Mouse (Mus musculus) neural tube, embryonic 12.5 days (tissue): ENCODE data around the gene Enc1. TPM values are rescaled to one million over a fixed set of nuclear protein-coding genes. Genes with fewer than 3 reads are reported as not detected.

Source experiments
- ATAC-seq: fragments of 200-750 bp; cut with Nextera tagmentation; 2 replicates; pipeline ENCODE4 v1.8.0; 2017; ENCODE audit warnings: low read depth, mild to moderate bottlenecking, moderate TSS enrichment, moderate library complexity; ENCODE audit not compliant: low FRiP score
- H3K27ac ChIP-seq: fragments of 300-500 bp; sonication (generic); 2 replicates; pipeline ENCODE4 v1.5.1; 2016
- H3K27me3 ChIP-seq: fragments of 300-500 bp; sonication (generic); replicated peaks from 2 replicates; pipeline ENCODE4 v1.6.1; 2016; ENCODE audit warnings: mild to moderate bottlenecking
- H3K36me3 ChIP-seq: fragments of 300-500 bp; sonication (generic); 2 replicates; pipeline ENCODE4 v1.6.1; 2016; ENCODE audit warnings: mild to moderate bottlenecking
- H3K4me1 ChIP-seq: fragments of 300-500 bp; sonication (generic); 2 replicates; pipeline ENCODE4 v1.6.1; 2016
- H3K4me2 ChIP-seq: fragments of 300-500 bp; sonication (generic); replicated peaks from 2 replicates; pipeline ENCODE4 v1.6.1; 2016; ENCODE audit warnings: mild to moderate bottlenecking
- H3K4me3 ChIP-seq: fragments of 300-500 bp; sonication (generic); 2 replicates; pipeline ENCODE4 v1.5.1; 2016
- H3K9ac ChIP-seq: fragments of 300-500 bp; sonication (generic); 2 replicates; pipeline ENCODE4 v1.6.1; 2016; ENCODE audit warnings: mild to moderate bottlenecking
- H3K9me3 ChIP-seq: fragments of 300-500 bp; sonication (generic); 2 replicates; pipeline ENCODE4 v1.6.1; 2016; ENCODE audit warnings: mild to moderate bottlenecking
- WGBS: fragments of 180-500 bp; shearing (Covaris S2); methylation state at CpG from one replicate; pipeline ENCODE4 v1.1.7; 2016; 5-methylcytosine and 5-hydroxymethylcytosine counted together
- polyA plus RNA-seq: library from polyadenylated mRNA; unstranded; fragments of >200 nt; fragmentation: Nextera tagmentation; extraction: Ambion mirVana; gene quantifications from 2 replicates; pipeline ENCODE4 v1.2.1, GENCODE M21; 2016

Enc1 gene
- polyA plus RNA-seq, 1 experiment from 2014 or later: 28.8 TPM

GRCm38 (mm10) chr13:97245157-97245556 is 4.3 kb downstream of the Enc1 start:
- Histone ChIP-seq H3K4me3 (peak overlapping the region; percentile 94; the same call in 1 of the 2 replicates), H3K27ac (no peak overlapping the region)
- 86% methylated on average over 12 of the region's 12 CpGs for WGBS

GRCm38 (mm10) chr13:97246217-97246616 is 5.3 kb downstream of the Enc1 start:
- H3K4me3 ChIP-seq: no peak overlapping the region
- H3K27me3 ChIP-seq: no peaks in the 10 kb centered on the region
- no peaks in the 10 kb centered on the region for H3K9me3 ChIP-seq
- no peak for ATAC-seq
- WGBS: 68% methylated on average over 16 of the region's 16 CpGs
- peak overlapping the region; percentile 85 for H3K4me2 ChIP-seq
- H3K4me1 ChIP-seq: peaks cover 86% of the 10 kb centered on the region
- no peak overlapping the region for H3K9ac ChIP-seq
- peaks cover 52% of the 10 kb centered on the region for H3K36me3 ChIP-seq
- no peak overlapping the region for H3K27ac ChIP-seq

More at GRCm38 (mm10) chr13:97245157-97245556, 4.3 kb downstream of the Enc1 start:
- Histone ChIP-seq H3K4me1 (peaks cover 77% of the 10 kb centered on the region), H3K4me2 (peak overlapping the region; percentile 85), H3K27me3 (no peaks in the 10 kb centered on the region), H3K9ac (no peak overlapping the region), H3K36me3 (peaks cover 45% of the 10 kb centered on the region), H3K9me3 (no peaks in the 10 kb centered on the region)
- ATAC-seq: no peak

- no peak overlapping the region for H3K9ac ChIP-seq
- ATAC-seq: no peak
- no peaks in the 10 kb centered on the region for H3K9me3 ChIP-seq
- H3K4me3 ChIP-seq: no peak overlapping the region
- WGBS: 38% methylated on average over 4 of the region's 4 CpGs
- no peak overlapping the region for H3K27ac ChIP-seq
- peaks cover 59% of the 10 kb centered on the region for H3K36me3 ChIP-seq
- no peaks in the 10 kb centered on the region for H3K27me3 ChIP-seq
- peaks cover 97% of the 10 kb centered on the region for H3K4me1 ChIP-seq
- peak overlapping the region; percentile 85 for H3K4me2 ChIP-seq
These were observed 6.8 kb downstream of the Enc1 start for GRCm38 (mm10) chr13:97247754-97248153.

- Histone ChIP-seq H3K4me3 (peak overlapping the region; percentile 13; the same call in 1 of the 2 replicates), H3K9ac (peak overlapping the region; percentile 38; the same call in 1 of the 2 replicates), H3K4me1 (peaks cover 95% of the 10 kb centered on the region), H3K27ac (peak overlapping the region; percentile 5; the same call in 1 of the 2 replicates), H3K27me3 (no peaks in the 10 kb centered on the region), H3K36me3 (peaks cover 67% of the 10 kb centered on the region), H3K9me3 (no peaks in the 10 kb centered on the region), H3K4me2 (peak overlapping the region; percentile 85)
- ATAC-seq: no peak
- 31% methylated on average over 5 of the region's 5 CpGs for WGBS
These were observed 8.2 kb downstream of the Enc1 start for GRCm38 (mm10) chr13:97249051-97249461.

- Histone ChIP-seq H3K4me1 (peaks cover 95% of the 10 kb centered on the region), H3K36me3 (peaks cover 67% of the 10 kb centered on the region), H3K27ac (peak overlapping the region; percentile 47; the same call in 1 of the 2 replicates), H3K27me3 (no peaks in the 10 kb centered on the region), H3K9ac (peak overlapping the region; percentile 38; the same call in 1 of the 2 replicates), H3K4me2 (peak overlapping the region; percentile 85), H3K9me3 (no peaks in the 10 kb centered on the region), H3K4me3 (peak overlapping the region; percentile 13; the same call in 1 of the 2 replicates)
- WGBS: 30% methylated on average over 5 of the region's 5 CpGs
- no peak for ATAC-seq
These were observed 8.7 kb downstream of the Enc1 start for GRCm38 (mm10) chr13:97249507-97250078.

GRCm38 (mm10) chr13:97250148-97250547 is 9.2 kb downstream of the Enc1 start:
- Histone ChIP-seq H3K9ac (0 out of 2 replicates have a peak overlapping the region, but pooled peaks have one; percentile 38), H3K27ac (peak overlapping the region; percentile 47; the same call in 1 of the 2 replicates), H3K27me3 (no peaks in the 10 kb centered on the region), H3K4me3 (no peak overlapping the region), H3K9me3 (no peaks in the 10 kb centered on the region), H3K36me3 (peaks cover 64% of the 10 kb centered on the region), H3K4me2 (peak overlapping the region; percentile 85), H3K4me1 (peaks cover 89% of the 10 kb centered on the region)
- 0 out of 2 replicates have a peak, but pooled peaks have one; percentile 10 for ATAC-seq
- 38% methylated on average over 5 of the region's 5 CpGs for WGBS

- 23% methylated on average over 20 of the region's 20 CpGs for WGBS
- Histone ChIP-seq H3K27ac (peak overlapping the region; percentile 54; the same call in 1 of the 2 replicates), H3K4me3 (no peak overlapping the region), H3K36me3 (peaks cover 57% of the 10 kb centered on the region), H3K27me3 (no peaks in the 10 kb centered on the region), H3K4me1 (peaks cover 83% of the 10 kb centered on the region), H3K4me2 (peak overlapping the region; percentile 85), H3K9me3 (no peaks in the 10 kb centered on the region), H3K9ac (no peak overlapping the region)
- ATAC-seq: peak; percentile 56
These were observed 9.9 kb downstream of the Enc1 start for GRCm38 (mm10) chr13:97250551-97251380.

- H3K27me3 ChIP-seq: no peaks in the 10 kb centered on the region
- peak overlapping the region; percentile 54; the same call in 1 of the 2 replicates for H3K27ac ChIP-seq
- peaks cover 48% of the 10 kb centered on the region for H3K36me3 ChIP-seq
- no peak overlapping the region for H3K4me3 ChIP-seq
- H3K4me2 ChIP-seq: no peak overlapping the region
- ATAC-seq: no peak
- no peak overlapping the region; the same call in 1 of the 2 replicates for H3K9ac ChIP-seq
- H3K9me3 ChIP-seq: no peaks in the 10 kb centered on the region
- 51% methylated on average over 7 of the region's 7 CpGs for WGBS
- H3K4me1 ChIP-seq: peaks cover 76% of the 10 kb centered on the region
These were observed 10.8 kb downstream of the Enc1 start for GRCm38 (mm10) chr13:97251736-97252135.

- Histone ChIP-seq H3K4me3 (no peak overlapping the region), H3K27me3 (no peaks in the 10 kb centered on the region), H3K36me3 (peaks cover 40% of the 10 kb centered on the region), H3K9ac (no peak overlapping the region), H3K9me3 (no peaks in the 10 kb centered on the region), H3K27ac (peak overlapping the region; percentile 54), H3K4me1 (peaks cover 75% of the 10 kb centered on the region), H3K4me2 (no peak overlapping the region)
- WGBS: 24% methylated on average over 7 of the region's 7 CpGs
- ATAC-seq: peak; percentile 46
These were observed 11.6 kb downstream of the Enc1 start for GRCm38 (mm10) chr13:97252469-97252868.

GRCm38 (mm10) chr13:97253418-97253981 is 12.6 kb downstream of the Enc1 start:
- peaks cover 65% of the 10 kb centered on the region for H3K4me1 ChIP-seq
- ATAC-seq: no peak
- WGBS: 63% methylated on average over 6 of the region's 6 CpGs
- H3K4me2 ChIP-seq: no peak overlapping the region
- H3K36me3 ChIP-seq: peaks cover 31% of the 10 kb centered on the region
- no peak overlapping the region for H3K9ac ChIP-seq
- H3K27me3 ChIP-seq: no peaks in the 10 kb centered on the region
- no peak overlapping the region; the same call in 1 of the 2 replicates for H3K27ac ChIP-seq
- H3K4me3 ChIP-seq: no peak overlapping the region
- H3K9me3 ChIP-seq: no peaks in the 10 kb centered on the region

- Histone ChIP-seq H3K36me3 (peaks cover 26% of the 10 kb centered on the region), H3K9ac (no peak overlapping the region), H3K4me2 (no peak overlapping the region), H3K9me3 (no peaks in the 10 kb centered on the region), H3K27ac (peak overlapping the region; percentile 8; the same call in 1 of the 2 replicates), H3K27me3 (no peaks in the 10 kb centered on the region), H3K4me1 (peaks cover 60% of the 10 kb centered on the region), H3K4me3 (no peak overlapping the region)
- ATAC-seq: no peak
- WGBS: 90% methylated on average over 5 of the region's 5 CpGs
These were observed 13.1 kb downstream of the Enc1 start for GRCm38 (mm10) chr13:97253994-97254393.
